Mouse (Mus musculus): ENCODE measurements at regions not wholly inside any gene's neighbourhood (a gene's known extent, or its start where the extent isn't known, plus 50 kb on each side); places are given as distances from the start of the nearest gene placed in this dataset.

DNA sequence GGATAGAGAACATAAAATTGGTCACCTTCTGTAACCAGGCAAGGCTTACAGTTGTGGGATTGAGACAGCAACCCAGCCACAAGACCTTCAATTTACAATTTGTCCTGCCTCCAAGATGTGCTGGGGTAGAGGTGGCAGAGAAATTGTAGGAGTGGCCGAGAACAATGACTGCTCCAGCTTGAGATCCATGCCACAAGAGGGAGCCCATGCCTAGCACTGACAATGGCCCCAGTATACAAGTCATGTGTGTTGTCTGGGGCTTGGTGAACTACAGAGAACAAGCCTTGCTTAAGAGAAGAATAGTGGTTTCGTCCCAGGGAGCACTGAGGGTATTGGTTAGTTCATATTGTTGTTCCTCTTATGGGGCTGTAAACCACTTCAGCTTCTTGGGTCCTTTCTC is 146.6 kb upstream of the Sel1l start:
- no peak for DNase-seq (ENCODE audit: low read depth, low spot score)

DNA sequence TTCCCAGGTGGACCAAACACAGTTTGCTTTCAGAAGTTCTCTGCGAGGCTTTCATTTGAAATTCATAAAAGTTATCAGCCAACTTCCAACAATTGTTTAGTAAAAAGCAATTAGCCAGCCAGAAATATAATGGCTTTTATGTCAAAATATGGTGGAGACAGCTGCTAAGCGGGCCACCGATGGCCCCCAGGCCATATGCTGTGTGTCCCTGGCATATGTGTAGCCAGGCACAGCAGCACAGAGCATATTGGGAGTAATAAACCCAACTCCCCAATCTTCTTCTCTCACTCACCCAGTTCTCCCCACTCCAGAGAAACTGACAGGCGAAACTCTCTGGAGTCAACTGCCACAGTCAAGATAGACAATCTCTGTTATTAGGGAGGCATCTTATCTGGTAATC is 137.5 kb upstream of the Sel1l start:
- no peak for DNase-seq (ENCODE audit: low read depth, low spot score)

DNA sequence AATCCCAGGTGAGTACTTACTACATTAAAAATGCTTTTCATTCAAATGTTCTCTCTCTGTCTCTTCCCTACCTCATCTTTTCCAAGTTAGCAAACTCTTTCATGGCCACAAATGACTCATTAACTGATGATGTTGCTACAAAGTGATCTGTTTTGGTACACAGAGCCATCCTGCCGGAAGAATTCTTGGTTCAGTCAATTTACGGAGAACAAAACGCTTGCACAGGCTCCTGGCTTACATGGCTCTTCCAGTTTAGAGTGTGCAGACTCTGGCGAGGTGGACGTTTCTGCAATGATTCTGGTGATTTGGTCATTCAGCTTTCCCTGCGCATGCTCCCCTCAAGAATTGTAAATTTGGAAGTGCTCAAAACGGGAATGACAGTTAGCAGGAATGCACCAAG is 131.4 kb upstream of the Sel1l start:
- no peak for DNase-seq (ENCODE audit: low read depth, low spot score)

DNA sequence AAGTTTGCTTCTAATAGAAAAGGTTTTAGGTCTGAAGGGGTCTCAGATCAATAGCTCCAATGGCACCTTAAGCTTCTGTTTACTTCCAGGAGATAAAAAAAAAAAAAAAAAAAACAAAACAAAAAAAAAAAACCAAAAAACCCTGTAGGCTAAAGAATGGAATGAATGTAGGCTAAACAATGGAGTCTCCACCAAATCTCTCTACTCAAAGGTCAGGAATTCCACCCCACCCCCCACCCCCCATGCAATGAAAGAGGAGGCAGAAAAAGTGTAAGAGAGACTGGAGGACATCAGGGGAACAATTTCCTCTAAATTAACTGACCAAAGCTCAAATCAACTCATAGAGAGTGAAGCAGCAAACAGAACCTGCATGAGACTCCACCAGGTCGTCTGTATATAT is 122.1 kb upstream of the Sel1l start:
- DNase-seq (ENCODE audit: low read depth, low spot score): no peak

DNA sequence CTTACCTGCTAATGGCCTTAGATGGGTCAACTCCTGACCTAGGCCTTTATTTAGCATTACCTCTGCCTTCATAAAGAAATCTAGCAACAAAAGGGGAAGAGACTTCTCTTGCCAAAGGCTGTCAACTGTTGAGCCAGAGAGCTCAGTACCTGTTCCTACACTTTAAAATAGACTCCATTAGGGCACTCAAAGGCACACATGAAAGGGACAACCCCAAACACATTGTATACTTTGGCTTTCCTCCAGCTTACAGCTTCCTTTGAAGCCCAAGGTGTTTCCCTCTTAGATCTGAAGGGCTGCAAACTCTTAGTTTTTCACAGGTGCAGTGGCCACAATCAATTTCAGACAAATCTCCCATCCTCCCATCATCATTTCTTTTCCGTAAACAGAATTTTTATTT is 117.0 kb upstream of the Sel1l start:
- DNase-seq (ENCODE audit: low read depth, low spot score): no peak

DNA sequence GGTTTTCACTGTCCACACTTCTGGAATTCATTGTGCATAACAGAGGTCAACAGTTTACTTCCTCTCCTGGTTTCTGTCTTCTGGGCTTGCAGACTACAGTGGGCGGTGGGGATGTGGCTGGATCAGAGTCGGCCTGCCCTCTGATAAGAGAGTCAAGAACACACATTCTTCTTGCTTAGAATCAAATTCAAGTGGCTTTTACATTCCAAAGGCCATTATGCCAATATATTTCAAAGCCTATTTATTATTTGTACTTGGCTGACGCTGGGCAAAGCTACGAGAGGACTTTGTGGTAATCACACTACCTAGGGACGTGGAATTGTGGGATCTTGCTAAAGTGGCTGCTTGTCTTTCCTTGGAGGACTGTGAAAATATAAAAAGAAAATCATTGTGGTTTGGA is 114.3 kb upstream of the Sel1l start:
- DNase-seq (ENCODE audit: low read depth, low spot score): no peak

DNA sequence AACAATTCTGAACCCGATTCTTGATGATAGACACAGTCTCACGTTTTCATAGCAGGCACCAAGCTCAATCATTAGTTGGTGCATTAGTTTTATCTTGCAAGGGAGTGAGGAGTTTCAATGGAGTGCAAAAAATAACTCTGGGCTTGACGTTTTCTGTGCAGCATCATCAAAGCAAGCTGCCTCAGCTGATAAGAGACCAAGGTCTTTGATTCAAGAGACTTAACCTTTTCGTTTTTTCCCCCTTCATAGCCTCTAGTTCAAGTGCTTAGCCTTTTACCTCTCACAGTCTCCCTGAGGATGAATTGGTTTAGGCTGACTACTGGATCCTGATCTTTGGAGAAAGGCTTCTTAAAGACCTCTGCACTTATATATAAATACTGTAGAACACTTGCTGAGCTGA is 109.1 kb upstream of the Sel1l start:
- DNase-seq (ENCODE audit: low read depth, low spot score): no peak

DNA sequence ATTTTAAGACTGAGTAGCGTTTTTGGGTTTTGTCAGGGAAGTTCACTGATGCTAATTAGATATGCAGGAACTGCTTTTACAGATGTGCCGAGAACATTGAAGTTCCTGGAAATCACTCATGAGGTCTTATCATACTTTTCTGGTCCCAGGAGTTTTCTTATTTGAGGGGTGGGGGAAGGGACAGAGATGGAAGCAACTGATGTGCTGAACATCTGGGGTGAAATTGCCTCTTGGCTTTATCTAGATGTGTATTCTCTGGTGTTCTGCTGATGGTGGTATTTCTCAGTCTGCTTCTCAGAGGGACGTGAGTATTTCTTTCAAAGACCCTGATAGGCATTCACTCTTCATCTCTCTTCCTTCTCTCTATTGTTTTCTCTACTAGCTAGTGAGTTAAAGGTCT is 107.5 kb upstream of the Sel1l start:
- DNase-seq (ENCODE audit: low read depth, low spot score): no peak

DNA sequence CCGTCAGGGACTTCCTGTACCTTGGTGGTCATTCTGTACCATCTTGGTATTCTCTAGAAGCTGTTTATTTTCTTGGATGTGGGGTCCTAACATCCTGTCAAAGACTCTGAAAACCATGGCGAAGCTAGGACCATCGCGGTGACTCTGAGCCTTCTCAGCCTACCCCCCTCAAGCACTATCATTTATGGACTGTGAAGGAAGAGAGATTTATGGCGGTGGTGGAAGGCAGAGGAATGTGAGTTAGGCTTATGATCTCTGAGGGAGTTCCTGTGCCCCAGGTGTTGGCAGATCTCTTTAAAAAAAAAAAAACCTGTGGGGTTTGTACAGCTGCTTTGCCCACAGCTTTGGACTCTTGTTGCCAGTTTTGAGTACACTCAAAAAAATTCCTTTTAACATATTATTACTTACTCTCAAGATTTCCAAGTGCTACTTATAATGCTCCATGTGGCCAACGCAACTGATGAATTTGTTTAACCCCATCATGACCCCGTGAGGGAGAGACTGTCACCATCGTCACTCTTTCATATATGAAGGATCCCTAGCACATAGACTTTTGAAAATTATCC is 99.7 kb upstream of the Sel1l start:
- no peak for DNase-seq (ENCODE audit: low read depth, low spot score)

DNA sequence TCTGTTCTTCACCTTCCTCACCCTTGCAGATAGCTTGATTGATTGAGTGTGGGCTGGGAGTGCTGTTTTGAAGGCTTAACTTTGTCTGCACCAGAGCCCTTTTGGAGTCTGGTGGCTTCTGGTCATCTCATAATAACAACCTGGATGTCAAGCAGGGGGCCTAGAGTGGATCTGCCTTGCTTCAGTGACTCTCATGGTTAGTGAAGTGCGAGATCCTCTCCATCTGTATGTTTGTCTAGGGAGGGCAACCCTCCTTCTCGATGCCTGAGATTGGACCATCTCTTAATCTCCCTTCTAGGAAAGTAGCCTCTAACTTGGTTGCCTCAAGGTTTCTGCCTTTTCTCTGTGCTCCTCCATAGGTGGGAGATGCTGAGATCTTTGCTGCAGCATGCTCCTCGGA is 99.0 kb upstream of the Sel1l start:
- DNase-seq (ENCODE audit: low read depth, low spot score): no peak

DNA sequence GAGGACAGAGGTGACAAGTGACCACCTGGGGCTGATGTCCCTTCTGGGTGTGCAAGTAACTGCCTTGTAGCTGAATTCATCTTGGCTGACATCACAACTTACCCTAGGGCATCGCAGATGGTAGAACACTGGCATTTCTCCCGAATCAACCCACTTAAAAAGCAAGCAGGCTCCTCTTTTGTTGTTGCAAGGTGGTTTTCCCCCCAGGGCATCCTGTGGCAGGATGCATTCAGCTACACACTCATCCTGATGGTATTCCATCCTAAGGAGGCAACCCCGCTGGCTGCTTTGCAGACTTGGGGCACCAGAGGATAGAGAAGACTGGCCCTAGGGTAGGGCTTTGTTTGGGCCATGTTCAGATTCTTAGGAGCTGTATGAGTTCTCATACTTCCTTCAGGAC is 97.6 kb upstream of the Sel1l start:
- no peak for DNase-seq (ENCODE audit: low read depth, low spot score)

DNA sequence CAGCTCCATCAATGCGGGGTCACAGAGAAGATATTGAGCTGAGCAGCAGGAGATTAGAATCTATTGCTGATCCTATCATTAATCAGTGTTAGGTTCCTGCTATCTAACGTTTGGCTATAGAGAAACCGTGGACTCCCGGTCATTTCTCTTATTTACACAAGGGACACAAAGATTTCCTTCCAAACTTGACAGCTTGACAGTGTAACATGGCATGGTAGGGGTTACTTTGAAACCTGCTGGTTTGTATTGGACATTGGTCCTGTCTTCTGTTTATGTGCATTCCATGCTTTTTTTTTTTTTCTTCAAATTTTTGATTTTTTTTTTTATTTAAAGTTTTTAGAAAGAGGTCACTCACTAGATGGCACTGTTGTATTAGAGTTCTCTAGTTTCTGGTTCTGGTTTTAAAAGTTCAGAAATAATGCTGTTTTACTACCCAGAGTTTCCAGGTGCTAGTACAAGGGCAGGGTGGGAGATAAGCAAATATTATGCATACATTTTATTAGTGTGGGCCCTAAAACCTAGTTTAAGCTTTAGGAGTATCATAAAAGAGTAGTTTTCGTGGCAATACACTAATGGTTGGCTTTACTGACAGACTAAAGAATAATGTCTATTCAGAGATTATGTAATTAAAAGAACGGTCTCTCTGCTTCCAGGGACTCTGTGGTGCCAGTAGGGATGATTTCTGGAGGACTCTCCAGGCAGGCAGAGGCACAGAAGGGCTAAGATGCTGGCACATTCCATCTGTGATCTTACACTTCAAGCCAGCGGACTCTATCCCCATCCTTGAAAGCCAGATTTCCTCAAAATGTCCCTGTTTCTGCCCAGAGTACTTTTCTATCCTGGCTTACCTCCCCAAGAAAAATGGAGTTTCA is 83.8 kb upstream of the Sel1l start:
- DNase-seq (ENCODE audit: low read depth, low spot score): peak; percentile 13

DNA sequence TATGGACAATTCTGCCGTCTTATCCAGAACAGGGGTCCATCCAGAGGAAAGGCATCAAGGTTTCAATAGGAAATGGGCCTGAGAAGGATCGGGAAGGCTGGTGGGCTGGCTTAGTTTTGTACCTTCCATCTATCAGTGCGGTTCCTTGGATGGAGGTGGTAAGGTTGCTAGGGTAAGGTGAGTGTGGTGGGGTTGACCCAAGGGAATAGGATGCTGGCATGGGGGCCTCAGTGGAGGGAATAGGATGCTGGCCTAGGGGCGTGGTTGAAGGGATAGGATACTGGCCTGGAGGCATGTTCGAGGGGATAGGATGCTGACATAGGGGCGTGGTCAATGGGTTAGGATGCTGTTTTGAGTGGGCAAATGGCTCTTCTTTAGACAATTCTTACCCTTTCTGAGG is 82.6 kb upstream of the Sel1l start:
- no peak for DNase-seq (ENCODE audit: low read depth, low spot score)

DNA sequence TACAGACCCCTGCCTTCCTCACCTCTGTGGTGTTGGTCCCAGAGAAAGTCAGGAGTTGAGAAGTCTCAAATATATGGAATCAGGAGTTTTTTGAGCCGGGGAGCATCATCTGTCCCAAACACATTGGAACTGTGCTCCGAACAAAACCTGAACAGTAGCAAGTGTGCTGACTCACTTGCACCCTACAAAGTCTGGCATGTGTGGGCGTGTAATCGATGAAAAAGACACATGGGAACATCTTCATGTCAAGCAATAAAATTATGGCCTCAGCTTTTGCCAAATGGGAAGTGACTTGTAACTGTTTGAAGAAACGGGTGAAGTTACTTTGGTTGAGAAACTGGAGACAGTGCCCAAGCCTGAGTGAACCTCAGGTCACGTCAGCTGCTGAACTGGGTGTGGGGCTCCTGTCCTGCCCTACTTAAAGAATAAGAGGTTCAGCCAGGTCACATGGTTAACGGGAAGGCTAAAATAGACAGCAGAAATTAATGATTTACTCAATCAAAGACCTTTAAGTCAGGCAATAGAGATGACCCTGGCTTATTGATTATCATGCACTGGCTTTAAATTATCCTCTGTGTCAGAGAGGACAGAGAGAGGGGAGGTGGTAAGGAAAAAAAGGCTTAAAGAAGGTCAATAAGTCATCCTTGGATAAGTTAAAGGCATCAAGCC is 80.6 kb upstream of the Sel1l start:
- no peak for DNase-seq (ENCODE audit: low read depth, low spot score)

DNA sequence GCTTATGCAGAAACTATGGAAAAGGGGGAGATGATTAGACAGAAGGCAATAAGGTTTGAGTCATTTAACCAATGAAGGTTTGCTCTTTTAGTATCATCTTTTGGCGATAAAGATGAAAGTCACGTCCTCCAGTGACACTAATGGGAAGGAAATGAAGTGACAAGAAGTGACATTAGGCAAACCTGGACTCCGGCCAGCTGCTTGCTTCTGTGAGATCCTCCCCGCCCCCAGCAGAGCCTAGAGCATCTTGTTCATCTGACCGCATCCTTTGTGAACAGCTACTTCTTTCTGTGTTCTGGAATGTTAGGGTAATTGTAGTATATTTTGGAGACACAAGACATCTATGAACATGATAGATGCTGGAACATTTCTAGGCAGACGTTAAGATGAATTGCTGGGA is 78.6 kb upstream of the Sel1l start:
- DNase-seq (ENCODE audit: low read depth, low spot score): no peak

DNA sequence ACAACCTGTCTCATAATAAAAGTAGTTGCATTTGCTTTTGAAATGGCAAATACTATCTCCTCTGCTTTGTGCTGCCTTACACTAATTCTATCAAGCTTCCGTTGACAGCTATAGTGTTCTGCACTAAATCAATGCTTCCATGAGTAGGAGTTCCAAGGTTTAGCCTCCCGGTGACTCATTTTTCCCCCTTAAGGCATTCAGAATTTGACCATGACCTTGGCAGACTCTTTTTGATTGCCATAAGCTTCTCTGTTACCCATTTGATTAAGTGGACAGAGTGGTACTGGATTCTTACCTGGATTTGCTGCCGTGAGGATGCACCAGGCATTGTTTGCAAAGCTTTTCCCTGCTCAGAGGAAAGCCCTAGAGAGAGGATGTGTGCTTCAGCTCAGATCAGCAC is 66.5 kb upstream of the Sel1l start:
- DNase-seq (ENCODE audit: low read depth, low spot score): no peak

DNA sequence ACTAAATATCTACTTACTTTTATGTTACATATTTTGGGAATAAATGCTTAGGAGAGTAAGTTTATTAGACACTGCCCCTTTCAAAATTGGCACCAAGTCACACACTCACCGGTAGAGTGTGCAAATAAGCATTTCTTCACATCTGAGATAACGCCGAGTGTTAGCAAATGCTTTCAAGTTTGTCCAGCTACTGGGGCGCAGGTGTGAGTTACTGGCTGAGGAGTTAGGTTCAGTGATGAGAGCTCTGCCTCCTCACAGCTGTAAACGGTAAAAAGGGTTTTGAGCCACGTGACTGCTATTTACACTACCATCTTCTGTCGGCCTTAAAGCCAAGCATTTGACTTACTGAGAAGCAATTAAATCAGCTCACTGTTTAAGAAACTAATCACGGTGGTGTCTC is 61.6 kb upstream of the Sel1l start:
- no peak for DNase-seq (ENCODE audit: low read depth, low spot score)

All from retina, adult 2 months (tissue).